Mouse (Mus musculus): Measurements from ENCODE around the gene Utp6.
"Not testable (repeated sequence)": the region's sequence is repeated elsewhere in the genome, so short reads cannot be mapped to it uniquely, and the experiment has no call there.

The Utp6 gene

GRCm38 (mm10) chr11:79962125-79962876 is at the start of gene Utp6:
Utp6 (minus strand) TSS chr11:79962390.
- DNase-seq: peak; percentile 100

- no peak for DNase-seq
Observed at GRCm38 (mm10) chr11:79994271-79994988, 32.2 kb upstream of the Utp6 start.

GRCm38 (mm10) chr11:79993356-79994270 is 31.4 kb upstream of the Utp6 start:
- DNase-seq: peak in 1 of 2 experiments; percentile 30

GRCm38 (mm10) chr11:79992592-79993355 is 30.6 kb upstream of the Utp6 start, which contains the start of gene Suz12:
Suz12 (plus strand) TSS chr11:79993106.
- DNase-seq: peak; percentile 97 to 98

DNA sequence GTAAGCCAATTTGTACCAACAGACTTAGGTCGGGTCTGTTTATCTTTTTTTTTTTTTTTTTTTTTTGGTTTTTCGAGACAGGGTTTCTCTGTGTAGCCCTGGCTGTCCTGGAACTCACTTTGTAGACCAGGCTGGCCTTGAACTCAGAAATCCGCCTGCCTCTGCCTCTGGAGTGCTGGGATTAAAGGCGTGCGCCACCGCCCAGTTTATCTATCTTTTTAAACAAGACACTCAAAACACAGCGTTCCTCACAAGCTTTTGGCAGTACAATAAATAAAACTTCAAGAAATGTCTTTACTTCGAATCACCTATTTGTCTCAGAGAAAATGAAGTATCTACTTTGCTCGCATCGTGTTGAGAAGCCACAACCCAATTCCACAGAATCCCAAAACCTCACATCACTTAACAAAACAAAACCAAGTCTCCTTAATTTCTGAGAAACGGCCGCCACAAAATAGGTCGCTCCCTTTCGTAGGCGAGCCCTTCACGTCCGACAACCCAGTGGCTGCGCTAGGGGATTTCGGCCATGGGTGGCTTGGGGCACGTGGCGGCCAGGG is 29.9 kb upstream of the Utp6 start:
- DNase-seq: no peak

GRCm38 (mm10) chr11:79991600-79991999 is 29.4 kb upstream of the Utp6 start:
- no peak for DNase-seq

- no peak for DNase-seq
Observed at GRCm38 (mm10) chr11:79990120-79990519, 27.9 kb upstream of the Utp6 start.

- DNase-seq: no peak
Observed at GRCm38 (mm10) chr11:79987896-79988295, 25.7 kb upstream of the Utp6 start.

DNA sequence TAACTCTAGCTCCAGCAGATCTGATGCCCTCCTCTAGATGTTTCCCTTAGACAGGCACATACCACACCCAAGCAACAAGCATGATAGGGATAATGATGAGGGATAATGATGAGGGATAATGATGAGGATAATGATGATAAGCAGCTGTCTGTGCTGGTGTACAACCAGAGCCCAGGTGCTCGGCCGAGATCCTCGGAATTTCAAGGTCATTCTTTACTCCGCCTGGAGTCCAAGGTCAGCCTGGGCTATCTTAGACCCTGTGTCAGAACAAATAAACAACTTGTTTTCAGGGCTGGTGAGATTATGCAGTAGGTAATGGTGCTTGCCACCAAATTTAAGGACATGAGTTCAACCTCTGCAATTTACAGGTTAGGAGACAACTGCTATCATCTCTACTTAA is 24.7 kb upstream of the Utp6 start:
- DNase-seq: no peak

- not testable (repeated sequence) for DNase-seq
Observed at GRCm38 (mm10) chr11:79977747-79978146, 15.6 kb upstream of the Utp6 start.

DNA sequence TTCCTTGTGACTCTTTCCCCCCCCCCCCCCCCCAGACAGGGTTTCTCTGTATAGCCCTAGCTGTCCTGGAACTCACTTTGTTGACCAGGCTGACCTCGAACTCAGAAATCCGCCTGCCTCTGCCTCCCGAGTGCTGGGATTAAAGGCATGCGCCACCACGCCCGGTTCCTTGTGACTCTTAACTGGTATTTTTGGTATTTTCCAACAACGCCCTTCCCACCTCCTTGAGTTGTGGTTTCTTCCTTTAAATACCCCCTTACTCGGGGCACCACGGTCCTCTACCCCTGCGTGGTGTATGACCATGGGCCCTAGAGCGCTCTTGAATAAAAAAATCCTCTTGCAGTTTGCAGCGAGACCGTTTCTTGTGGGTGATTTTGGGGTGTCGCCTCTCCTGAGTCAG is 14.9 kb upstream of the Utp6 start:
- DNase-seq: not testable (repeated sequence)

GRCm38 (mm10) chr11:79976645-79977044 is 14.5 kb upstream of the Utp6 start:
- DNase-seq: not testable (repeated sequence)

GRCm38 (mm10) chr11:79976222-79976621 is 14.0 kb upstream of the Utp6 start:
- DNase-seq: no peak

- no peak for DNase-seq
Observed at GRCm38 (mm10) chr11:79975377-79975776, 13.2 kb upstream of the Utp6 start.

DNA sequence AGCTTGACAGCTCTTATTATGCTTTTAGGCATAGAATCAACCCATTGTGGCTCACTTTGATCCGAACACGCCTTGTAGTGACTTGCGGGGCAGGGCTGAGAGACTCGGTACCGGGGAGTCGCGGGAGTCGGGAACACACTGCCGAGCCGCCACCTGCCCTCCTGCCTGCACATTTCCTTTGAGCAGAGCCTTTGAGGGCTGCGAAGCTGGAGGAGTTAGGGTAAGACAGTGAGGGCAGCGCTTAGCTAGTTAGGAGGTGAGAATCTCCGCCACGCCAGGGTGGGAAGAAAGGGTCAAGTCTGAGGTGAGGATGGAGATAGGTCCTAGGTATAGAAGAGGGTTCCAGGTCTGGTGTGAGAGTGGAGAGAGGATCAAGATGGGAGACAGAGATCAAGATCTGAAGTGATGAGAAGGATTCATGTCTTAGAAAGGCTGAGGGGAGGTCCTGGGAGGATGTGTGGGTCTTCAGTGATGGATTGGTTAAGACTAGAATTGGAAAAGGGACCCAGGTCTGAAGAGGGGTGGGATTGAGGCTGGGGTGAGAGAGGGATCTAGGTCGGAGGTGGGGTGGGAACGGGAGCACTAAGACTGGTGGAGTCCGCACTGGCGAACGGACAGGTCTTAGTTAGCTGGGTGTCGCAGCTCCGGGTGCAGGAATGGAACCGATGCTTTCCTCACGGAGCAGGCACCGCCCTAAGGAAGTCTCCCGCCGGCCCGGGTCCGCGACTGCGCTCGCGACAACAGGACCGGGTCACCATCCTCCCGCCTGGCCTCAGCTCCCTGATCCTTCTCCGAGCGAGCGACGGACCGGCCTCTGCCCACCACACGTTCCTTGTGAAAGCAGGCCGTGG is 11.7 kb upstream of the Utp6 start:
- DNase-seq: peak; percentile 66 to 70

DNA sequence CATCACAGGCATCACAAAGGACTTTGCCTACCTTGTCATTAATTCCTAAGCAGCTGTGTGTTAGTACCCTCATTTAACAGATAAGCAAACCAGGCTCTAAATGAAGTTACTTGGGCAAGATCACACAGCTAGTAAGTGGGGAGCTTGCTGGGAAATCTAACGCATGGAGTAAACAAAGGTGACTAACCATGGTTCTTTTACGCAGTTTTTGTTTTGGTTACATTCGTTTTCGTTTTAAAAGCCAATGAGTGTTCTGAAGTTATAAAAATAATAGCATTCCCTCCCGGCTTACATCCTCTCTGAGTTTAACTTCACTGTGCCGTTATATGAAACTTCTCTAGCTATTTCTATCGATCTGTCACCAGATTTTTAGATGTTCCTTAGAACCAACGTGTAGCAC is 10.9 kb upstream of the Utp6 start:
- no peak for DNase-seq

- no peak for DNase-seq
Observed at GRCm38 (mm10) chr11:79967752-79968151, 5.6 kb upstream of the Utp6 start.

DNA sequence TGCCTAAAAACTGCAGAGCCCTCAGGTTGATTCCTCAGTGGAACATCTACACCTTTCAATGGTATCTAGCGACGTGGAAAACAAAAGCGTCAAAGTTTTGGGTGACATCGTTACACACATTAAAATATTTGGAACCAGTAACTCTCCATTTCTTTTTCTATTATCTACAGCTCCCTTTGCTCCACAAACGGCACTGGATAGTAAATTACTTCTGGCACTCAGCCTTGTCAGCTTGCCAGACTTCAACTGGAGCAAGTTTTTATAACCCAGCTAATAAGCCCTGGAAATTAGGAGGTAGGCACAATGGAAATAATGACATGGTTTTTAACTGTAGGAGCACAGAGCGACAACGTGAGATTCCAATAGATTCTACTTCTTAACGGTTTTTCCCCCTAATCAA is 3.7 kb upstream of the Utp6 start:
- DNase-seq: peak; percentile 56 to 63

- DNase-seq: peak in 1 of 2 experiments; percentile 5
Observed at GRCm38 (mm10) chr11:79963212-79963974, 1.2 kb upstream of the Utp6 start.

- DNase-seq: no peak
Observed at GRCm38 (mm10) chr11:79962877-79963183, 640 bp upstream of the Utp6 start.

Measured in cerebellum, postnatal 10 days (tissue).